Mouse (Mus musculus): ENCODE data around the gene Papolb.

- TF ChIP-seq CTCF (IDR thresholded peaks at IDR 0.05) (no peak), EP300 (IDR thresholded peaks at IDR 0.05) (no peak)
Measured at GRCm38 (mm10) chr5:142576832-142577231, 47.0 kb upstream of the Papolb start.
